Mouse (Mus musculus): Measurements from ENCODE around the gene Slc25a20. TPM values are rescaled to one million over a fixed set of nuclear protein-coding genes. Genes with fewer than 3 reads are reported as not detected.

The Slc25a20 gene
- total and polyA plus RNA-seq, 2 experiments = 52.5 to 118 TPM

DNA sequence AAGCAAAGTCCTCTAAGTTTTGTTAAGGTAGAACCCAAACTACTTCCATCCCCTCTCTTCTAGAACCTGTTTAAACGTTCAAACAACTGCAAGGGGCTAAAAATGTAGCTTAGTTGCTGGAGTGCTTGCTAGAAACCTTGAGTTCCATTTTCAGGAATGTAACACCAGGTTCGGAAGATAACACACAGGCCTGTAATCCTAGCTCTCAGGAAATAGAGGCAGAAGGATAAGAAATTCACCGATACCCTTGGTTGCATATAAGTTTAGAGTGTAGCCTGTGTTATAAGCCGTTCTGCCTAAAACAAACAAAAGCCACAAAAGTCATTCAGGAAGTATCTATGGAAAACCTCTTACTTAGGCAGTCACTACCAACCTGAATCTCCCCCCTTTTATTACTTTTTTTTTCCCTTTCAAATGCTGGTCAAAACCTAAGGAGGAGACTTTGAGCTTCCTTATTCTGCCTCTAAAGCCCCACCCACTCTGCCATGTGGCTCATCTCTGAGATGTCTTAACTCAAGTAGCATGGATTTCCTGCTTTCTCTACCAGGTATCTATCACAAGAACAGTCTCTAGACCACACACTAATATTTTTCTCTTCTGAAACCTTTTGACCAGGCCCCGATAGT is 30.1 kb upstream of the Slc25a20 start:
- Histone ChIP-seq H3K79me2 (ENCODE audit: control insufficient read depth, insufficient read depth, low read length) (peaks cover 41% of the 10 kb centered on the region), H3K36me3 (ENCODE audit: control insufficient read depth, insufficient read depth, low read length) (peaks cover 27% of the 10 kb centered on the region), H3K4me1 (ENCODE audit: control insufficient read depth, insufficient read depth, low read length) (no peaks in the 10 kb centered on the region), H3K4me3 (ENCODE audit: insufficient read depth, low read depth, low read length) (no peak overlapping the region), H3K27ac (replicated peaks; ENCODE audit: insufficient read depth, low read depth, low read length) (no peak overlapping the region), H3K9ac (ENCODE audit: low read depth, low read length) (no peak overlapping the region), H3K27me3 (ENCODE audit: control insufficient read depth, insufficient read depth, low read length) (no peaks in the 10 kb centered on the region)
- TF ChIP-seq POLR2A (IDR thresholded peaks at IDR 0.05; ENCODE audit: extremely low read depth, insufficient read depth, low read length) (no peak), CTCF (IDR thresholded peaks at IDR 0.05; ENCODE audit: low read depth, low read length) (no peak)
- DNase-seq (ENCODE audit: extremely low read depth, low read depth, low spot score) = no peak
- 86% methylated on average over 5 of the region's 5 CpGs for WGBS

- no peak for DNase-seq (ENCODE audit: extremely low read depth, low read depth, low spot score)
- WGBS = 86% methylated on average over 5 of the region's 5 CpGs
These were observed 29.5 kb upstream of the Slc25a20 start for GRCm38 (mm10) chr9:108632375-108632774.

GRCm38 (mm10) chr9:108633846-108634245 is 28.0 kb upstream of the Slc25a20 start:
- Histone ChIP-seq H3K4me1 (ENCODE audit: control insufficient read depth, insufficient read depth, low read length) (no peaks in the 10 kb centered on the region), H3K27ac (replicated peaks; ENCODE audit: insufficient read depth, low read depth, low read length) (no peak overlapping the region), H3K79me2 (ENCODE audit: control insufficient read depth, insufficient read depth, low read length) (peaks cover 42% of the 10 kb centered on the region; the same call in 1 of the 2 replicates), H3K4me3 (ENCODE audit: insufficient read depth, low read depth, low read length) (no peak overlapping the region), H3K9ac (ENCODE audit: low read depth, low read length) (no peak overlapping the region), H3K36me3 (ENCODE audit: control insufficient read depth, insufficient read depth, low read length) (peaks cover 30% of the 10 kb centered on the region), H3K27me3 (ENCODE audit: control insufficient read depth, insufficient read depth, low read length) (no peaks in the 10 kb centered on the region)
- 74% methylated on average over 2 of the region's 2 CpGs for WGBS
- TF ChIP-seq POLR2A (IDR thresholded peaks at IDR 0.05; ENCODE audit: extremely low read depth, insufficient read depth, low read length) (no peak), CTCF (IDR thresholded peaks at IDR 0.05; ENCODE audit: low read depth, low read length) (no peak)
- no peak for DNase-seq (ENCODE audit: extremely low read depth, low read depth, low spot score)

More at GRCm38 (mm10) chr9:108632375-108632774, 29.5 kb upstream of the Slc25a20 start:
- TF ChIP-seq POLR2A (IDR thresholded peaks at IDR 0.05; ENCODE audit: extremely low read depth, insufficient read depth, low read length) (no peak), CTCF (IDR thresholded peaks at IDR 0.05; ENCODE audit: low read depth, low read length) (no peak)
- H3K4me3 ChIP-seq (ENCODE audit: insufficient read depth, low read depth, low read length) = no peak overlapping the region
- H3K36me3 ChIP-seq (ENCODE audit: control insufficient read depth, insufficient read depth, low read length) = peaks cover 27% of the 10 kb centered on the region
- no peaks in the 10 kb centered on the region for H3K27me3 ChIP-seq (ENCODE audit: control insufficient read depth, insufficient read depth, low read length)
- no peak overlapping the region for H3K27ac ChIP-seq (replicated peaks; ENCODE audit: insufficient read depth, low read depth, low read length)
- H3K4me1 ChIP-seq (ENCODE audit: control insufficient read depth, insufficient read depth, low read length) = no peaks in the 10 kb centered on the region
- H3K9ac ChIP-seq (ENCODE audit: low read depth, low read length) = no peak overlapping the region
- H3K79me2 ChIP-seq (ENCODE audit: control insufficient read depth, insufficient read depth, low read length) = peaks cover 41% of the 10 kb centered on the region; the same call in 1 of the 2 replicates

DNA sequence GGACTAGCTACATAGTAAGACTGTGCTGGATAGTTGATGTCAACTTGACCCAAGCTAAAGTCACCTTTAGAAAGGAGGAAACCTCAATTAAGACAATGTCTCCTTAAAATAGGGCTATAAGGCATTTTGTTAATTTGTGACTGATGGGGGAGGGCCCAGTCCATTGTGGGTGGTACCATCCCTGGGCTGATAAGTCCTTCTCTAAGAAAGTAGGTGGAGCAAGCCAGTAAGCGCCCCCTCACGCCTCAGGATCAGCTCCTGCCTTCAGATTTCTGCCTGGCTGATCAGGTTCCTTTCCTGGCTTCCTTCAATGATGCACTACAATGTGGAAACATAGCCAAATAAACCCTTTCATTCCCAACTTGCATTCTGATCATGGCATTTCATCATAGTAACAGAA is 26.5 kb upstream of the Slc25a20 start:
- H3K4me3 ChIP-seq (ENCODE audit: insufficient read depth, low read depth, low read length) = no peak overlapping the region
- no peak overlapping the region for H3K9ac ChIP-seq (ENCODE audit: low read depth, low read length)
- peaks cover 28% of the 10 kb centered on the region for H3K36me3 ChIP-seq (ENCODE audit: control insufficient read depth, insufficient read depth, low read length)
- H3K4me1 ChIP-seq (ENCODE audit: control insufficient read depth, insufficient read depth, low read length) = peaks cover 2% of the 10 kb centered on the region; the same call in 1 of the 2 replicates
- H3K27ac ChIP-seq (replicated peaks; ENCODE audit: insufficient read depth, low read depth, low read length) = no peak overlapping the region
- WGBS = 90% methylated on average over 2 of the region's 2 CpGs
- peaks cover 40% of the 10 kb centered on the region; the same call in 1 of the 2 replicates for H3K79me2 ChIP-seq (ENCODE audit: control insufficient read depth, insufficient read depth, low read length)
- no peaks in the 10 kb centered on the region for H3K27me3 ChIP-seq (ENCODE audit: control insufficient read depth, insufficient read depth, low read length)
- no peak for DNase-seq (ENCODE audit: extremely low read depth, low read depth, low spot score)
- TF ChIP-seq POLR2A (IDR thresholded peaks at IDR 0.05; ENCODE audit: extremely low read depth, insufficient read depth, low read length) (no peak), CTCF (IDR thresholded peaks at IDR 0.05; ENCODE audit: low read depth, low read length) (no peak)

DNA sequence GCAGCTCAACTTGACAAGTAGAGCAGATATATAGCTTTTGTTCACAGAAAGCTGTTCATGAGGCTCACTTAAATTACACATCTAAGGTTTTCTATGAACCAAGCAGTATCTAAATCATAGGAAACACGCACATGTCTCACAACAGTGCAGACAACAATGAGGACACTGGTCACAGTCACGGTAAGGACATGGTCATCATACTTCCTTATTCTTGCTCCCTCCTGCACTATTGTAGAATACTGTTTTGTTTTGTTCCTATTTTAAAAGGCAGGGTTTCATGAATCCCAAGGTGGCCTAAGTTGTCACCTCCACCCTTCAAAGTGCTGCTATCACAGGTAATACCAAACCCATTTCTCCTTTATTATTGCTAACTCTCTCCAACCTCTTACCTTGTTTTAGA is 22.1 kb upstream of the Slc25a20 start:
- 86% methylated on average over 2 of the region's 2 CpGs for WGBS
- TF ChIP-seq POLR2A (IDR thresholded peaks at IDR 0.05; ENCODE audit: extremely low read depth, insufficient read depth, low read length) (no peak), CTCF (IDR thresholded peaks at IDR 0.05; ENCODE audit: low read depth, low read length) (no peak)
- no peak overlapping the region for H3K27ac ChIP-seq (replicated peaks; ENCODE audit: insufficient read depth, low read depth, low read length)
- H3K4me1 ChIP-seq (ENCODE audit: control insufficient read depth, insufficient read depth, low read length) = peaks cover 2% of the 10 kb centered on the region
- H3K79me2 ChIP-seq (ENCODE audit: control insufficient read depth, insufficient read depth, low read length) = peaks cover 52% of the 10 kb centered on the region; the same call in 1 of the 2 replicates
- H3K9ac ChIP-seq (ENCODE audit: low read depth, low read length) = no peak overlapping the region
- peaks cover 35% of the 10 kb centered on the region for H3K36me3 ChIP-seq (ENCODE audit: control insufficient read depth, insufficient read depth, low read length)
- H3K27me3 ChIP-seq (ENCODE audit: control insufficient read depth, insufficient read depth, low read length) = no peaks in the 10 kb centered on the region
- DNase-seq (ENCODE audit: extremely low read depth, low read depth, low spot score) = no peak
- no peak overlapping the region for H3K4me3 ChIP-seq (ENCODE audit: insufficient read depth, low read depth, low read length)

- Histone ChIP-seq H3K27me3 (ENCODE audit: control insufficient read depth, insufficient read depth, low read length) (no peaks in the 10 kb centered on the region), H3K9ac (ENCODE audit: low read depth, low read length) (peak overlapping the region; percentile 78), H3K4me3 (ENCODE audit: insufficient read depth, low read depth, low read length) (peak overlapping the region; percentile 75), H3K36me3 (ENCODE audit: control insufficient read depth, insufficient read depth, low read length) (peaks cover 3% of the 10 kb centered on the region; the same call in 1 of the 2 replicates), H3K79me2 (ENCODE audit: control insufficient read depth, insufficient read depth, low read length) (peaks cover 22% of the 10 kb centered on the region; the same call in 1 of the 2 replicates), H3K4me1 (ENCODE audit: control insufficient read depth, insufficient read depth, low read length) (peaks cover 16% of the 10 kb centered on the region), H3K27ac (replicated peaks; ENCODE audit: insufficient read depth, low read depth, low read length) (peak overlapping the region; percentile 97)
- DNase-seq (ENCODE audit: extremely low read depth, low read depth, low spot score) = peak; percentile 90
- TF ChIP-seq POLR2A (IDR thresholded peaks at IDR 0.05; ENCODE audit: extremely low read depth, insufficient read depth, low read length) (0 out of 2 replicates have a peak, but pooled peaks have one; percentile 11), CTCF (IDR thresholded peaks at IDR 0.05; ENCODE audit: low read depth, low read length) (no peak)
- WGBS = 3% methylated on average over 10 of the region's 10 CpGs
These were observed 13.7 kb upstream of the Slc25a20 start for GRCm38 (mm10) chr9:108648166-108648565.
